Mouse (Mus musculus) olfactory bulb, adult 2 months (tissue): Measurements from ENCODE around the gene Cacna1f.

Experiments
- CTCF ChIP-seq: fragments of 200-500 bp; IDR thresholded peaks from 2 replicates; pipeline ENCODE4 v1.5.1; 2012; ENCODE audit warnings: low read depth, mild to moderate bottlenecking, low read length, moderate library complexity; ENCODE audit not compliant: insufficient read depth
- POLR2A ChIP-seq: fragments of 200-500 bp; IDR thresholded peaks from 2 replicates; pipeline ENCODE4 v1.6.1; 2012; ENCODE audit warnings: mild to moderate bottlenecking, low read depth, low read length, moderate library complexity; ENCODE audit not compliant: insufficient read depth

GRCm38 (mm10) chrX:7662936-7663335 is 56.1 kb downstream of the Cacna1f start:
- TF ChIP-seq CTCF (no peak), POLR2A (no peak)
